In the genomic region with DNA sequence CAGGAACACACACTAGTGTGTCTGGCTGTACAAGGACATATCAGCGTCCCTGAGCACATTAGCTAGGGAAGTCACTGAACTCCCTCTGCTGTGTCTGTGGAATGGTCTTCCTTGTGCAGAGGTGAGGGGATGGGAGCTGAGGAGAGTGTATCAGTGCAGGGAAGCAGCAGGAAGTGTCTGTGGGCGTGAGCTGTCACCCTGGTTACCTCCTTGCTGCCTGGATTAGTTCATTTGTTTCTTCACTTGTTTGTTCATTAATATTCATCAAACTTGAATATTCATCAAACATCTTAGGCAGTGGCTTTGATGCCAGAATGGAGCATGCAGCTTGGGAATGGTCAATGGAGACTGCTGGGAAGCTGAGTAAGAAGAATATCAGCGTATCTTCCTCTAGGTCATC, we compare ENCODE assay signal across 20 mouse cellular contexts. TPM values are rescaled to one million over a fixed set of nuclear protein-coding genes. Genes with fewer than 3 reads are reported as not detected.
A peak's percentile ranks its signal among the peaks of the same experiment; 100 is the strongest.
DNase-seq lines count a peak whose midpoint lies in the region; ATAC-seq lines count a peak whose summit lies in the region.
"Had no signal": no experiment of that assay in that cellular context is flagged by ENCODE, and none has a peak within 500 bp of the region (broad histone marks: within the 10 kb centered on the region; RNA-seq: fewer than 3 reads in every experiment).

No protein-coding gene starts in this region.

- H3K9me3 ChIP-seq in neural tube, embryonic 11.5 days (ENCODE audit: control insufficient read depth, low read length), result no peaks in the 10 kb centered on the region
- no peaks in the 10 kb centered on the region for H3K9me3 ChIP-seq in forebrain, embryonic 16.5 days (ENCODE audit: control insufficient read depth, low read length)
- no peaks in the 10 kb centered on the region for H3K9me3 ChIP-seq in midbrain, embryonic 14.5 days (ENCODE audit: control insufficient read depth, low read length)
- H3K9me3 ChIP-seq: embryonic facial prominence, embryonic 10.5 days; G1E; limb, embryonic 12.5 days; liver, embryonic 13.5 days; lung, embryonic 15.5 days had no signal

- no peak overlapping the region for H3K4me2 ChIP-seq in neural tube, embryonic 11.5 days (ENCODE audit: low read depth)
- no peak overlapping the region for H3K4me2 ChIP-seq in forebrain, embryonic 16.5 days (ENCODE audit: low read length)
- no peak overlapping the region for H3K4me2 ChIP-seq in midbrain, embryonic 14.5 days (ENCODE audit: low read length)
- H3K4me2 ChIP-seq: limb, embryonic 12.5 days; liver, embryonic 13.5 days; lung, embryonic 15.5 days had no signal

- WGBS in neural tube, embryonic 11.5 days, result 65% methylated on average over 3 of the region's 3 CpGs
- 39% methylated on average over 3 of the region's 3 CpGs for WGBS in forebrain, embryonic 16.5 days
- 41% methylated on average over 3 of the region's 3 CpGs for WGBS in midbrain, embryonic 14.5 days

- no peak overlapping the region for H3K9ac ChIP-seq in neural tube, embryonic 11.5 days (ENCODE audit: low read length)
- no peak overlapping the region for H3K9ac ChIP-seq in forebrain, embryonic 16.5 days (replicated peaks; ENCODE audit: low read depth, low read length)
- H3K9ac ChIP-seq in midbrain, embryonic 14.5 days (replicated peaks; ENCODE audit: low read length), result no peak overlapping the region
- H3K9ac ChIP-seq: limb, embryonic 12.5 days; liver, embryonic 13.5 days; lung, embryonic 15.5 days had no signal

- peaks cover 3% of the 10 kb centered on the region; the same call in 1 of the 2 replicates for H3K4me1 ChIP-seq in neural tube, embryonic 11.5 days (ENCODE audit: control insufficient read depth, insufficient read depth, low read length)
- H3K4me1 ChIP-seq in forebrain, embryonic 16.5 days (replicated peaks; ENCODE audit: control insufficient read depth, insufficient read depth, low read length), result peaks cover 12% of the 10 kb centered on the region
- peaks cover 14% of the 10 kb centered on the region for H3K4me1 ChIP-seq in midbrain, embryonic 14.5 days (ENCODE audit: control insufficient read depth, insufficient read depth, low read length)

- no peak for DNase-seq in neural tube, embryonic 11.5 days (ENCODE audit: low spot score)
- no peak for DNase-seq in neural tube, embryonic 10.5 days (ENCODE audit: extremely low spot score, low spot score)
- DNase-seq in brain, adult 2 months (ENCODE audit: low read depth, low spot score), result peak; percentile 26
- peak; percentile 51 for DNase-seq in midbrain, embryonic 14.5 days
- DNase-seq in layer of hippocampus, postnatal 36 days, result no peak
- DNase-seq in Muller cell, postnatal 12 days (ENCODE audit: inconsistent ontology term), result no peak
- no peak for DNase-seq in left cerebral cortex, postnatal 4 days
- DNase-seq: cerebellum, adult 11-12 months; gastrocnemius, postnatal 25 days; liver, embryonic 13.5 days; thymus, postnatal 4 days had no signal

- H3K4me3 ChIP-seq in neural tube, embryonic 11.5 days (ENCODE audit: low read depth, low read length), result no peak overlapping the region
- H3K4me3 ChIP-seq in forebrain, embryonic 16.5 days (replicated peaks; ENCODE audit: low read length), result no peak overlapping the region
- no peak overlapping the region for H3K4me3 ChIP-seq in midbrain, embryonic 14.5 days (replicated peaks; ENCODE audit: low read depth, low read length)
- H3K4me3 ChIP-seq: embryonic facial prominence, embryonic 10.5 days; left cerebral cortex, adult 2 months; limb, embryonic 12.5 days; liver, embryonic 13.5 days; lung, embryonic 15.5 days had no signal

- H3K36me3 ChIP-seq in neural tube, embryonic 11.5 days (ENCODE audit: control insufficient read depth, insufficient read depth, low read length), result no peaks in the 10 kb centered on the region
- H3K36me3 ChIP-seq in forebrain, embryonic 16.5 days (ENCODE audit: control insufficient read depth, insufficient read depth), result no peaks in the 10 kb centered on the region
- no peaks in the 10 kb centered on the region for H3K36me3 ChIP-seq in midbrain, embryonic 14.5 days (ENCODE audit: control insufficient read depth, insufficient read depth, low read length)
- H3K36me3 ChIP-seq: embryonic facial prominence, embryonic 10.5 days; G1E; limb, embryonic 12.5 days; liver, embryonic 13.5 days; lung, embryonic 15.5 days had no signal

- no peaks in the 10 kb centered on the region for H3K27me3 ChIP-seq in neural tube, embryonic 11.5 days (ENCODE audit: control insufficient read depth, insufficient read depth, low read length)
- no peaks in the 10 kb centered on the region for H3K27me3 ChIP-seq in forebrain, embryonic 16.5 days (replicated peaks; ENCODE audit: control insufficient read depth, insufficient read depth, low read length)
- H3K27me3 ChIP-seq in midbrain, embryonic 14.5 days (ENCODE audit: control insufficient read depth, insufficient read depth, low read length), result no peaks in the 10 kb centered on the region

- H3K27ac ChIP-seq in neural tube, embryonic 11.5 days (ENCODE audit: low read depth, low read length), result no peak overlapping the region
- no peak overlapping the region for H3K27ac ChIP-seq in forebrain, embryonic 16.5 days (ENCODE audit: low read length)
- no peak overlapping the region for H3K27ac ChIP-seq in midbrain, embryonic 14.5 days (replicated peaks; ENCODE audit: low read depth, low read length)
- H3K27ac ChIP-seq: embryonic facial prominence, embryonic 10.5 days; left cerebral cortex, adult 2 months; limb, embryonic 12.5 days; liver, embryonic 13.5 days; lung, embryonic 15.5 days had no signal

- 0 out of 2 replicates have a peak, but pooled peaks have one; percentile 45 for ATAC-seq in neural tube, embryonic 11.5 days (ENCODE audit: insufficient read depth, low FRiP score, low TSS enrichment)
- peak; percentile 71 for ATAC-seq in forebrain, embryonic 16.5 days
- no peak for ATAC-seq in midbrain, embryonic 14.5 days (ENCODE audit: low FRiP score, low TSS enrichment)
- ATAC-seq: inflammation-experienced regulatory T-cells, adult 6 months had no signal

- intact Hi-C loops in left cerebral cortex, postnatal 4 days (cut with DNase I), result no loop called here

RNA-seq across cellular contexts. Expression of a gene that starts 4.8 kb away (rescaled TPM):
- 0.29 TPM in 1 of 2 replicates, not detected in the other for polyA plus RNA-seq in neural tube, embryonic 11.5 days (2014; fragmentation: Nextera tagmentation; extraction: Ambion mirVana)
- polyA plus RNA-seq in forebrain, embryonic 16.5 days (2015; fragmentation: Nextera tagmentation; extraction: Ambion mirVana), result not detected in 2 replicates
- polyA plus RNA-seq in midbrain, embryonic 14.5 days (2014; fragmentation: Nextera tagmentation; extraction: Ambion mirVana), result not detected in 2 replicates
- not detected for total RNA-seq in layer of hippocampus, postnatal 36 days (2021)
- not detected for total RNA-seq in left cerebral cortex, postnatal 4 days (2021)
- total RNA-seq: adrenal gland, adult 8-10 months; gastrocnemius, postnatal 25 days; heart, postnatal 10 days; left cerebral cortex, adult 2 months had no signal
- polyA plus RNA-seq: limb, embryonic 12.5 days had no signal

RNA-seq across cellular contexts. Expression of a gene that starts 19.6 kb away (rescaled TPM):
- not detected in 2 replicates for polyA plus RNA-seq in neural tube, embryonic 11.5 days (2014; fragmentation: Nextera tagmentation; extraction: Ambion mirVana)
- not detected in 2 replicates for polyA plus RNA-seq in forebrain, embryonic 16.5 days (2015; fragmentation: Nextera tagmentation; extraction: Ambion mirVana)
- polyA plus RNA-seq in midbrain, embryonic 14.5 days (2014; fragmentation: Nextera tagmentation; extraction: Ambion mirVana), result not detected in 2 replicates
- not detected for total RNA-seq in layer of hippocampus, postnatal 36 days (2021)
- total RNA-seq in left cerebral cortex, postnatal 4 days (2021), result not detected
- total RNA-seq: G1E; gastrocnemius, postnatal 25 days; heart, postnatal 10 days; left cerebral cortex, adult 2 months had no signal
- polyA plus RNA-seq: embryonic facial prominence, embryonic 10.5 days; G1E; limb, embryonic 12.5 days had no signal

RNA-seq across cellular contexts. Expression of a gene that starts 45.5 kb away (rescaled TPM):
- polyA plus RNA-seq in neural tube, embryonic 11.5 days (2014; fragmentation: Nextera tagmentation; extraction: Ambion mirVana), result 52.6 and 56.1 TPM in 2 replicates
- 186 and 223 TPM in 2 replicates for polyA plus RNA-seq in forebrain, embryonic 16.5 days (2015; fragmentation: Nextera tagmentation; extraction: Ambion mirVana)
- 99.3 and 125 TPM in 2 replicates for polyA plus RNA-seq in midbrain, embryonic 14.5 days (2014; fragmentation: Nextera tagmentation; extraction: Ambion mirVana)
- total RNA-seq in layer of hippocampus, postnatal 36 days (2021), result 100 to 1,000 TPM; 948 to 958 TPM
- 100 to 1,000 TPM; 342 to 359 TPM for total RNA-seq in left cerebral cortex, postnatal 4 days (2021)

Comparison
In these comparisons a context has a peak if more than half of its experiments do, and no peak if none do; other contexts are left out.
1. DNase-seq: peak in brain, adult 2 months (single experiment) and midbrain, embryonic 14.5 days (single experiment); none in neural tube, embryonic 11.5 days (single experiment), neural tube, embryonic 10.5 days (single experiment), layer of hippocampus, postnatal 36 days (0 of 2), Muller cell, postnatal 12 days (single experiment) and left cerebral cortex, postnatal 4 days (single experiment).